Mouse (Mus musculus): ENCODE results near the gene Bfar. TPM values are rescaled to one million over a fixed set of nuclear protein-coding genes. Genes with fewer than 3 reads are reported as not detected.

The Bfar gene
- polyA plus RNA-seq, 1 experiment from 2014 or later = 53.3 TPM

Other genes with a start within 250 kb of the Bfar start
- gene Parn, start 3.7 kb upstream of the Bfar start, polyA plus RNA-seq (2015; fragmentation: Nextera tagmentation; extraction: Ambion mirVana) = 44.2 and 46.4 TPM in 2 replicates
- gene 3110001I22Rik, start 71 bp downstream of the Bfar start, polyA plus RNA-seq (2015; fragmentation: Nextera tagmentation; extraction: Ambion mirVana) = 8.5 and 8.6 TPM in 2 replicates
- 0.43 TPM in 1 of 2 replicates, not detected in the other for gene Pla2g10, start 59.1 kb downstream of the Bfar start, polyA plus RNA-seq (2015; fragmentation: Nextera tagmentation; extraction: Ambion mirVana)
- 109 and 118 TPM in 2 replicates for gene Rrn3, start 108.8 kb downstream of the Bfar start, polyA plus RNA-seq (2015; fragmentation: Nextera tagmentation; extraction: Ambion mirVana)
- 208 and 219 TPM in 2 replicates for gene Ntan1, start 147.0 kb downstream of the Bfar start, polyA plus RNA-seq (2015; fragmentation: Nextera tagmentation; extraction: Ambion mirVana)
- gene Pdxdc1, start 231.3 kb downstream of the Bfar start, polyA plus RNA-seq (2015; fragmentation: Nextera tagmentation; extraction: Ambion mirVana) = 72.4 and 73.7 TPM in 2 replicates
- gene Mpv17l, start 231.3 kb downstream of the Bfar start, polyA plus RNA-seq (2015; fragmentation: Nextera tagmentation; extraction: Ambion mirVana) = 21.3 and 23.7 TPM in 2 replicates